Comparison of ENCODE assay signal across 18 mouse cellular contexts in the genomic region with DNA sequence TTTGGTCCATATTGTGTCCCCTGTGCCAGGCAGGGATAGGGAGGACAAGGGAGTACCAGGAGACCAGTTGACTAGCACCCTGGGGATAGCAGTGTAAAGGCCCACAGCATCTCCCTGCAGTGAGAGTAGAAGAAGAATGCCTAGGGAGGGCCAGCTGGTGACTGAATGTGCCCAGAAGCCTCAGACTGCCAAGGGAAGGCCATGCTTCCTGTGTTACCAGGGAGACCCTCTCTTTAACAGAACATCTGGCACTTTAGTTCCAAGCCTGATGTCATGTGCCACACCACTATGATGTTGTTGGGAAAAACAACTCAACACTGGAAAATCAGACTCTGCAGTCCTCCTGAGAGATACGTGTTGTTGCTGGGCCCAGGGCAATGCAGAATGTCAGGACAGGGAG. TPM values are rescaled to one million over a fixed set of nuclear protein-coding genes. Genes with fewer than 3 reads are reported as not detected.
DNase-seq lines count a peak whose midpoint lies in the region; ATAC-seq lines count a peak whose summit lies in the region.
"Had no signal": no experiment of that assay in that cellular context is flagged by ENCODE, and none has a peak within 500 bp of the region (broad histone marks: within the 10 kb centered on the region; RNA-seq: fewer than 3 reads in every experiment).

No protein-coding gene starts in this region.

- 26% methylated on average over 1 of the region's 1 CpGs for WGBS in hindbrain, embryonic 14.5 days
- WGBS in neural tube, embryonic 15.5 days, result 33% methylated on average over 1 of the region's 1 CpGs

- peaks cover 33% of the 10 kb centered on the region for H3K4me1 ChIP-seq in hindbrain, embryonic 14.5 days (replicated peaks; ENCODE audit: control insufficient read depth, insufficient read depth, low read length)
- peaks cover 32% of the 10 kb centered on the region for H3K4me1 ChIP-seq in neural tube, embryonic 15.5 days
- H3K4me1 ChIP-seq: heart, embryonic 10.5 days had no signal

- no peaks in the 10 kb centered on the region for H3K27me3 ChIP-seq in hindbrain, embryonic 14.5 days (ENCODE audit: control insufficient read depth, insufficient read depth, low read length)
- H3K27me3 ChIP-seq in neural tube, embryonic 15.5 days (replicated peaks), result no peaks in the 10 kb centered on the region

- H3K27ac ChIP-seq in hindbrain, embryonic 14.5 days, result no peak overlapping the region
- H3K27ac ChIP-seq in neural tube, embryonic 15.5 days (replicated peaks), result peak overlapping the region; percentile 20; the same call in 1 of the 2 replicates
- H3K27ac ChIP-seq: heart, embryonic 10.5 days; macrophage; stomach, postnatal 0 days had no signal

- no peak overlapping the region for H3K4me3 ChIP-seq in hindbrain, embryonic 14.5 days (replicated peaks; ENCODE audit: low read length)
- H3K4me3 ChIP-seq in neural tube, embryonic 15.5 days (replicated peaks), result no peak overlapping the region
- H3K4me3 ChIP-seq: heart, embryonic 10.5 days had no signal

- H3K4me2 ChIP-seq in hindbrain, embryonic 14.5 days (replicated peaks), result no peak overlapping the region
- no peak overlapping the region for H3K4me2 ChIP-seq in neural tube, embryonic 15.5 days

- no peak overlapping the region for H3K9ac ChIP-seq in hindbrain, embryonic 14.5 days
- H3K9ac ChIP-seq in neural tube, embryonic 15.5 days (replicated peaks), result no peak overlapping the region

- no peaks in the 10 kb centered on the region for H3K9me3 ChIP-seq in hindbrain, embryonic 14.5 days (ENCODE audit: control insufficient read depth, low read length)
- no peaks in the 10 kb centered on the region for H3K9me3 ChIP-seq in neural tube, embryonic 15.5 days (replicated peaks)
- H3K9me3 ChIP-seq: heart, embryonic 10.5 days had no signal

- DNase-seq in cerebellum, postnatal 10 days, result peak; percentile 12 to 30
- DNase-seq in cerebellum, adult 8-10 months, result no peak
- peak; percentile 23 for DNase-seq in layer of hippocampus, postnatal 10 days (ENCODE audit: low spot score in 2 of 2)
- DNase-seq in layer of hippocampus, adult 8-10 months (ENCODE audit: low spot score in 2 of 2), result no peak
- DNase-seq in hindbrain, embryonic 14.5 days (ENCODE audit: low spot score), result no peak
- DNase-seq in gastrocnemius, adult 8-10 months (ENCODE audit: low spot score in 2 of 2), result no peak
- DNase-seq in adipocyte (ENCODE audit: low spot score), result no peak
- DNase-seq: cerebellum, adult 11-12 months; gastrocnemius, postnatal 14 days; kidney, adult 9 months; liver; lung, adult 2 months; thymus, postnatal 25 days had no signal

- no peaks in the 10 kb centered on the region for H3K36me3 ChIP-seq in hindbrain, embryonic 14.5 days (replicated peaks; ENCODE audit: control insufficient read depth, insufficient read depth)
- H3K36me3 ChIP-seq in neural tube, embryonic 15.5 days, result no peaks in the 10 kb centered on the region
- H3K36me3 ChIP-seq: heart, embryonic 10.5 days had no signal

- ATAC-seq in hindbrain, embryonic 14.5 days (ENCODE audit: low FRiP score), result peak; percentile 10; the same call in 1 of the 2 replicates
- ATAC-seq in neural tube, embryonic 15.5 days (ENCODE audit: low FRiP score), result 0 out of 2 replicates have a peak, but pooled peaks have one; percentile 11

RNA-seq across cellular contexts. Expression of gene Arnt2, which starts 12.7 kb away (rescaled TPM):
- total RNA-seq in layer of hippocampus, postnatal 10 days (2021), result 100 to 1,000 TPM; 160 to 172 TPM
- total RNA-seq in layer of hippocampus, adult 8-10 months (2022), result 100 to 1,000 TPM; 149 to 171 (median 168) TPM
- polyA plus RNA-seq in hindbrain, embryonic 14.5 days (2014; fragmentation: Nextera tagmentation; extraction: Ambion mirVana), result 67.4 and 78.3 TPM in 2 replicates
- 49.2 and 55.0 TPM in 2 replicates for polyA plus RNA-seq in neural tube, embryonic 15.5 days (2015; fragmentation: Nextera tagmentation; extraction: Ambion mirVana)
- 1 to 10 TPM in 1 of 4 experiments, under 1 TPM in 3; 0.35 to 1.7 (median 0.60) TPM for total RNA-seq in gastrocnemius, adult 8-10 months (2022)
- total RNA-seq: common myeloid progenitor, adult 5-6 weeks had no signal

Comparison
In these comparisons a context has a peak if more than half of its experiments do, and no peak if none do; other contexts are left out.
1. DNase-seq: peak in cerebellum, postnatal 10 days (2 of 2) and layer of hippocampus, postnatal 10 days (2 of 2); none in cerebellum, adult 8-10 months (single experiment), layer of hippocampus, adult 8-10 months (0 of 2), hindbrain, embryonic 14.5 days (single experiment), gastrocnemius, adult 8-10 months (0 of 2) and adipocyte (single experiment).
2. RNA of gene Arnt2, which starts 12.7 kb away (total RNA-seq): 160 to 172 TPM in layer of hippocampus, postnatal 10 days and 149 to 171 TPM in layer of hippocampus, adult 8-10 months; 0.35 to 1.7 TPM in gastrocnemius, adult 8-10 months; every median in the first group is over 10 times any median in the second.